Mouse (Mus musculus): ENCODE data around the gene Bcam. TPM values are rescaled to one million over a fixed set of nuclear protein-coding genes. Genes with fewer than 3 reads are reported as not detected.

Gene Bcam
- total RNA-seq, 2 experiments from 2014 or later = 43.2 to 53.2 TPM

DNA sequence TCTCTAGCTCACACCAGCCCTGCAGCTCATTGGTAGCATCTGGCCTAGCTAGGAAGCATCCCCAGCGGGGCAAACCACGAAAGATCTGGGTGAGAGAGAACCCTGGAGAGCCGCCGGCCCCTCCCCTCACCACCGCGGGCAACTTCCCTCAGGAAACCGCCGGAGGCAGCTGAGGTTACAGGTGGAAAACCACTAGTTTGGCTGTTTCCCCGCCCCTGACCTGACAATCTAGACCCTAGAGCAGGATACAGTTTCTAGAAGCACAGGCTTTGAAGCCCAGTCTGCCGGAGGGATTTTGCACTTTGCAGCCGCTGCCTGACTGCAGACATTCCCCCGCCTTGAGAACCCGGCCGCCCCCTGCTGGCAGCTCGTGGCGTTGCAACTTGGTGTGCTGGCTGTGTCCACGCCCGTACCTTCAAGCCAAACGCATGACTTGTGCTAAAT lies 19.1 kb upstream of the Bcam start:
- peak; percentile 97 to 98 for DNase-seq (ENCODE audit: low spot score in 2 of 2)

DNA sequence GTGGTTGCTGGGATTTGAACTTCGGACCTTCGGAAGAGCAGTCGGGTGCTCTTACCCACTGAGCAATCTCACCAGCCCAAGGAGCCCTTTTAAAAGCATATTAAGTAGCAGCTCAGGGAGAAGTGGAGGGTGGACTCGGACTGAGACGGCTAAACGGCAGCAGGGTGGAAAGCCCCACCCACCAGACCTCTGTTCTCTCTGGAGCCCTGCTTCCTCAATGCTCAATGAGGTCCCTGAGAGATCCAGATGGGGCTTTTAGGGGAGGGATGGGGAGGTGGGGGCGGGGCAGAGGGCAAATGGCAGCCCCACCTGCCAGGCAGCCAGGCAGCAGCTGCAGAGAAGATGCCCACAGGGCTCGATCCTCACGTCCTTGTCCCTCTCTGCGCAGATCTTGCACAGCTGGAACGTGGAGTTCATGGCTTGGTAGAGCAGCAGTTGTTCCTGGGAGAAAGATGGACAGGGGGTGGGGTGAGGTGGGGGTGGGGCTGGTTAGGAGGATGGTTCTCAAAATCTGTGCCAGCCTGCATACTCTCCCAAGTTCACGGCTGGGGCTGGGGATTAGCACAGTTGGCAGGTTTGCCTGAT lies 15.2 kb upstream of the Bcam start:
- no peak for DNase-seq (ENCODE audit: low spot score in 2 of 2)

DNA sequence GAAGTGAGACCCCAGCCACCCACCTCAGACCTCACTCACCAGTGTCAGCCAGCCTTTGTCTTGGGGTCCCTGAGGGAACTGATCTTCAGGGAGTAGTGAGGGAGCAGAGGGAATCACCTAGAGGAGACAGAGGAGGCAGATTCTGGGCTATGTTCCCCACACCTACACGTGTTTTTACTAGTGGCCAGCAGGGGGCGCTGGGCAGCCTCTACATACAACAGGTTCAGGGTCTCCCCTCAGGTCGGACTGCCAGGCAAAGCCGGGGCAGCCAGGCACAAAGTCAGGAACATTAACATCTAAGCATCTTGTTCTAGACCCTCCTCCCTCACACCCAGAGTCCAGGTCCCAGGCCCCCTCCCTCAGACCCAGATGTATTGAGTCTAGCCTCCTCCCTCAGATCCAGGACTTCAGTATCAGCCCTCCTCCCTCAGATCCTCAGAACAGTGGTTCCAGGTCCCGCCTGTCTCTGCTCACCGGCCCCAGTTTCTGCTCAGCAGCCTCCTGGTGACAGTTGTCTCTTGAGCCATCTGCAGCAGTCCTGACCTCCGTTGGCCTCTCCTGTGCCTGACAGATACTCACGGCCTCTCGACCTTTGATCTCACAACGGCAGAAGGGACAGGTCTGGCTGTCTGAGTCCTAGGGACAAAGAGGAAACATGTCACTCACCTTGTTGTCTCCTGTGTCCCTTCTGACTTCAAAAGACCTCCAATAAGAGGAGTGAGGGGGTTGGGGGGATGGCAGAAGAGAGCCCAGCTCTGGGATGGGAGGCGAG lies 14.1 kb upstream of the Bcam start:
- no peak for DNase-seq (ENCODE audit: low spot score in 2 of 2)

DNA sequence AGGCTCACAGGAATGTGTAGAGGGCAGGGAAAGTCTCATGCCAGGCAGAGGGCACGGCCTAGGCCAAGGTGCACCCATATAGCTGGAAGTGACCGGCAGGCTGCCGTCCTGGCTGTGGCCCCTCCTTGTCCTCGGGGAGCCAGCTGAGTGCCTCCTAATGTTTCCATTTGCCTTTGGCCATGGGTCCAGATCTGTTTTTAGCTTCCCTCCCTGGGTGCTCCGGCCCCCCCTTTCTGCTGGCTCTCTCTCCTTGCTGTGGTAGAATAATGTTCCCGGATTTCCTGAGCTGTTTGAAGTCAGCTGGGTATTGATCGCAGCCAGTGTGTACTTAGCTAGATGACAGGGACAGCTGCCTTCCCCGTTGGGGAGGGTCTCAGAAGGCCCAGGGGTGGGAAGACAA lies 12.8 kb upstream of the Bcam start:
- no peak for DNase-seq (ENCODE audit: low spot score in 2 of 2)

DNA sequence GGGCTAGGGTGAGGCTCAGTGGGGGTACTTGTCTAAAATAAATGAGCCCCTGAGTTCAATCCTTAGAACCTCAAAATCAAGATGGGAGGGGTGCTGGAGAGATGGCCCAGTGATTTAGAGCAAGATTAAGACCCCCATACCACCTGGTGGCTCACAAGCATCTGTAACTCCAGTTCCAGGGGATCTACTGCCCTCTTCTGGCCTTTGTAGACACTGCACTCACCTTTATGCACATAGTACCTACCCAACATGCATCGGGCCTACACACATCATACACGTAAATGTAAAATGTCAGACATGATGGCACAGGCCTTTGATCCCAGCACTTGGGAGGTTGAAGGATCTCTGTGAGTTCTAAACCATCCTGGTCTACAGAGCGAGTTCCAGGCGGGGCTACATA lies 11.8 kb upstream of the Bcam start:
- DNase-seq (ENCODE audit: low spot score in 2 of 2) = no peak

DNA sequence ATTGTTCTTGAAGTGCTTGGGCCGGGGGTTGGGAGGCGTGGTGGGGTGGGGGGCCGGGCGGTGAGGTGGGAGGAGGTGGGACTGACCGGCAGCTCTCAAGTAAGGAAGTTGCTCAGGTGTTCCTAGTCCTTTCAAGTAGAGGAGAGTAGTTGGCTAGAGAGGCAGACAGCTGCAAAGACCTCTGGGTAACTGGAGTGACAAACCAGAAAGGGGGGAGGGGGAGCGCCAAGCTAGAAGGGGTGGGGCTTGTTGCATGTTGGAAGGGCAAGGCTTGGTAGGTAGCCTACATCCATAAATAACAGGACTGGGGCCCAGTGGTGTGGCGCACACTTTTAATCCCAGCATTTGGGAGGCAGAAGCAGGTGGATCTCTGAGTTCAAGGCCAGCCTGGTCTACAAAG lies 10.9 kb upstream of the Bcam start:
- no peak for DNase-seq (ENCODE audit: low spot score in 2 of 2)

DNA sequence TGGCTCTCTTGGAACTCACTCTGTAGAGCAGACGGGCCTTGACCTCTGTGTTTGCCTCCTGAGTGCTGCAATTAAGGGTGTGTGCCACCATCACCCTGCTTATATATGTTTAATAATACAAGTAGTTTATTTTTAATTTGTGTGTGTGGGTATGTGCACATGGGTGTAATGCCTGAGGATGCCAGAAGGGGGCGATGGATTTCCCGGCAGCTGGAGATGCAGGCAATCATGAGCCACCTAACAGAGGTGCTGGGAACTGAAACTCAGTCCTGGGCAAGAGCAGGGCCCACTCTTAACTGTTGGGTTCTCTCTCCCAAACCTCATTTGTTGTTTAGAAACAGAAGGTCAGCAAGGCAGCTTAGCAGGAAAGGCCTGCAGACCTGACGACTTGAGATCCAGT lies 9.1 kb upstream of the Bcam start:
- DNase-seq (ENCODE audit: low spot score in 2 of 2) = no peak

DNA sequence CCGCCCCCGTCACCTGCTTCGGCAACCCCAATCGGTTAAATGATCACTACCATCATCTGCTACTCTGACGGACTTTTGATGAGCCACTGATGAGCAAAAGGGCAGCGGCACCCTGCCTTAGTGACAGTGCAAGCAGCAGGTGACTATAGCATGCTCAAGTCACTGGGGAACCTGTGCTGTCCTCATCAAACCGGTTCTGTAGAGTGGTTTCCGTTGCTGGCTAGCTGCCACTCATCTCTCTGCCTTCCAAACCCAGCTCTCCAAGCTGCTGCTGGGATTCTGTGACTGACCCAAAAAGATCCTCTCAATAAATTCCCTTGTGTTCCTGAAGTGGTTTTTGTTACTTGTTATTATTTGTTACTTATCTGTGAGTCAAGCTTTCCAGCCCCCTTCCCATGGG lies 7.8 kb upstream of the Bcam start:
- no peak for DNase-seq (ENCODE audit: low spot score in 2 of 2)

DNA sequence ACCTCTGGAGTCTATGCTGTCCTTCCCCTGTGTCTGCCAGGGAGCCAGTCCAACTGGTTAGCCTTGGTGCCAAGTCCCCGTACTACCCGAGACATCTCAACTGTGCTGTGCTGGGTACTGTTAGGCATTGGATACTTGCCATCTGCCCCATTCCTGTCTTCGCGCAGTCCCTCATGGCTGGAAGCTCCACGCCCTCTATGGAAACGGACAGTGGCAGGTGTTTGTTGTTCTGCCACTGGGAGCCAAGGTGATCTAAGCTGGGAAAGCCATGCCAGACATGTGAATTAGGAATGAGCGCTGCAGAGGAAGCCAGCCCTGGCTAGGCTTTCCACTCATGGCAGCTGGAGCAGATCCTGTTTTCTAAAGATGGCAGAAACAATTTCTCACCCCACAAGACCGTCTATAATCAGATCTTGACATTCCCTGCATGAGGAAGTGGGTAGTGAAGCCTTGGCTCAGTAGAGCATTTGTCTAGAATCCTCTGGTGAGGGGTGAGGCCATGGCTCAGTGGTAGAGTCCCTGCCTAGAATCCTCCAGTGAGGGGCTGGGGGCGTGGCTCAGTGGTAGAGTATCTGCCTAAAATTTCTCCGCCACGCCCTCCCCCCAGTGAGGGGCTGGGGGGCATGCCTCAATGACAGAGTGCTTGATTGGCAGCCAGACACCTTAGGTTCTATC lies 6.4 kb upstream of the Bcam start:
- no peak for DNase-seq (ENCODE audit: low spot score in 2 of 2)

DNA sequence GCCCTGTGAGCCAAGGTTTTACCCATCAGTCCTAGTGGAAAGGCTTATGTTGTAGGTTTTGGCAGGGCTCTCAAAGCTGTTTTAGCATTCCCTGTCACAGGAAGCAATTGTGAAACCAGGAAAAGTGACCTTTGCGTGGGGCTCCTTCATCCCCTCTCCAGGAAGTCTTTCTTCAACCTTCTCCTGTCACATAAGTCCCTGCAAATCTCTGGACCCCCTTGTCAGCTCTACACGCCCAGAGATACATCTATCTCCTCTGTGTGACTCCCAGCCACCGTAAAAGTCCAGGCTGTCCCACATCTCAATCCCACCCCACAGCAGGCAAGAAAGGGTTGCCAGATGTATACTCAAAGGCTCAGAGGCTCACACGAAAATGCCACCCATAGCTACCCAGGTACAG lies 866 bp upstream of the Bcam start:
- no peak for DNase-seq (ENCODE audit: low spot score in 2 of 2)

DNA sequence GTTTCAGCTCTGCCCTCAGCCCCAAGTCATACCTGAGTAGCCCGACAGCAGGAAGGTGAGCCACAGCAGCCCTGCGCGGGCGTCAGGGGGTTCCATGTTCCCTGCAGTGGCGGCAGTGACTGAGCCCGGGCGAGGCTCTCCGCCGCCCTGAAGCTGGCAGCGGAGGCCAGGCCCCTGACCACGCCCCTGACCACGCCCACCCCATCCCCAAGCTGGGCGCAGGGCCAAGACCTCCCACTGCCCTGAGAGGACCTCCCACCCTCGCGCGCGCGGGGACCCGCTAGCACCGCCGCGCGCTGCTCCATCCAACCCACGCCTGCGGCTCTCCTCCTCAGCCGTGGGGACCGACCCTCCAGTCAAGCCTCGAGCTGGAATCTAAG lies 451 bp downstream of the Bcam start:
- DNase-seq (ENCODE audit: low spot score in 2 of 2) = peak; percentile 92

DNA sequence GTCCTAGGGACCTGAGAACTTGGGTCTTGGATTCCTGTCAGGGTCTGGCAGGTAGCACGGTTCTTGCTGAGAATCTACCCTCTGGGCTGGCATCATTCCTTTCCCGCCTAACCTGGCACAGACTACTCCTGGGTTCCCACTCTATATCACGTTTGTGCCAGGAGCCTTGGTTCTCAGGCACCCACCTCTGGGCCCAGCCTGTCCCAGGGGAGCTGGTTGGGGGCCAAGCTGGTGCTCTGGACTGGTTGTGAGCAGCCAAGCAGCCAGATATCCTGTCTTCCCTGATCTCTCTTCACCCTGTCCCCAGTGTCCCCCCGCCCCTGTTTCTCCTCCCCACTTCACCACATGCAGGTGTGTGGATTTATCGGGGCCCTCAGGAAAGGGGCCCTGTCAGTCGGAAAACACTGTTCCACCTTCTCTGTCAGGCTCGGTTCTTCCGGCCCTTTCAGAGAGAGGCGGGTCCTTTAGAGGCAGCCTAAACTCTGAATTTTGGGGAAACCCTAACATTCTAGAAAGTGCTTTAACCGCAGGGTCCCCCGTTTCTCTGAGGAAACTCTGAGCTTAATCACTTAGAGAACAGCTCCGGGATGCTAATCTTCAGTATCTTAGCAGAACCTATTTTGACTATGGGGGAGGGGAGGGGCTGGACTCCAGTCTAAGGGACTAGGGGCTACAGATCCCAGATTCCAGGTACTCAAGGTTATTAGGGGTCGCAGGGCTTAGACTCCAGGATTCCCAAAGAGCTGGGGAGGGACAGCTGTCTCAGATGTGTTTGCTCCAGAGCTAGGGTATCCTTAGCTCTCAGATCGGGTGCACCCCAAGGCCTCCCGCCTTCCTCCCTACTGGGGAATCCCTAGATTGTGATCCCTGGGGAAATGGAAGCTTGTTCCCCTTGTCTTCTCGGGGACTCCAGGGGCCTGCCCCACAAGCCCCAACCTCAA lies 1.1 kb downstream of the Bcam start:
- DNase-seq (ENCODE audit: low spot score in 2 of 2) = no peak

DNA sequence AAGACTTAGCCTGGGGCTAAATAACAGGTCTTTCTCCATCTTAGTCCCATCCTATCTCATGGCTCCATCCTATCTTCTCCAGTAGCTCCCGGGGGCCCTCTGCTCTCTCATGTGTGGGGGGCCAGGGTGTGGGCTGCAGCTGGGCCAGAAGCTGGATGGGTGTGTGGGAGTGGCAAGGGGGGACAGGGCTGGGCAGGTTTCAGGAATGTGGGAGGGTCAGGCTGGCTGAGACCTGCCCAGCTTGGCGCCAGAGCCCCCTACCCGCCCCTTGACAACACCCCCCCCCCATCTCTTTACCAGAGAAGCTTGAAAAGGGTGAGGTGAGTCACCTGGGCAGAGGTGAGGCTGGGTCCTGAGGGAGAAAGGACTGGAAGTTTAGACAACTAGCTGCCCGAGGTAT lies 1.8 kb downstream of the Bcam start:
- DNase-seq (ENCODE audit: low spot score in 2 of 2) = no peak

DNA sequence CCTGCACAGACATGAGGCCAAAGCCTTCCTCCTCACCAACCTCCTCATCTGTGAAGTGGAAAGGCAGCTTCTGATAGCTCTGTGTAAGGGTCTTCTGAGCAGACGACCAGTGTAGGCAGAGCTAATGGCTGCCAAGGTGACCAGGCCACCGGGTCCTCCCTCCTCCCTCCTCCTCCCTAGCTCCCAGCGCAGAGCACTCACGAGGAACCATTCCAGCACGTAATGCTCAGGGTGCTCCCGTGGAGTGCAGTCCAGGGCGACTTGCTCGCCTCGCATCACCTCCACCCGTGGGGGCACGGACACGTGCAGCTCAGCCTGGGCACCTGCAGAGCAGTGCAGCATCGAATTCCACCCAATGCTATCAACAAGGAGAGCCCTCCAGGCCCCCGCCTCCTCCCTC lies 2.6 kb downstream of the Bcam start:
- no peak for DNase-seq (ENCODE audit: low spot score in 2 of 2)

DNA sequence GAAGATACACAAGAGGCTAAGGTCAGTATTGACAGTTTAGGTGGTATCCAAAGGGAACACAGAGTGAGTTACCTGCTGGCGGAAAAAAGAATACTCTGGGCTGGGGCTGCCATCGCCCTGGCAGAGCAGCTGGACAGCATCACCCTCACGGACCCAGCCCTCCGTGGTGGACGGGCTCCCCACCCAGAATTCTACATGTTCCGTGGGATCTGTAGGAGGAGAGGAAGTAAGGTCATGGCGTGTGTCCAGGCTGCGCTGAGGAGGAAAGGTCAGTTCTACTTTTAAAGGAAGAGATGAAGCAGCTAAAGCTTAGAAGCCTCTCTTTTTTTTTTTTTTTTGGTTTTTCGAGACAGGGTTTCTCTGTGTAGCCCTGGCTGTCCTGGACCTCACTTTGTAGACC lies 6.2 kb downstream of the Bcam start:
- DNase-seq (ENCODE audit: low spot score in 2 of 2) = no peak

DNA sequence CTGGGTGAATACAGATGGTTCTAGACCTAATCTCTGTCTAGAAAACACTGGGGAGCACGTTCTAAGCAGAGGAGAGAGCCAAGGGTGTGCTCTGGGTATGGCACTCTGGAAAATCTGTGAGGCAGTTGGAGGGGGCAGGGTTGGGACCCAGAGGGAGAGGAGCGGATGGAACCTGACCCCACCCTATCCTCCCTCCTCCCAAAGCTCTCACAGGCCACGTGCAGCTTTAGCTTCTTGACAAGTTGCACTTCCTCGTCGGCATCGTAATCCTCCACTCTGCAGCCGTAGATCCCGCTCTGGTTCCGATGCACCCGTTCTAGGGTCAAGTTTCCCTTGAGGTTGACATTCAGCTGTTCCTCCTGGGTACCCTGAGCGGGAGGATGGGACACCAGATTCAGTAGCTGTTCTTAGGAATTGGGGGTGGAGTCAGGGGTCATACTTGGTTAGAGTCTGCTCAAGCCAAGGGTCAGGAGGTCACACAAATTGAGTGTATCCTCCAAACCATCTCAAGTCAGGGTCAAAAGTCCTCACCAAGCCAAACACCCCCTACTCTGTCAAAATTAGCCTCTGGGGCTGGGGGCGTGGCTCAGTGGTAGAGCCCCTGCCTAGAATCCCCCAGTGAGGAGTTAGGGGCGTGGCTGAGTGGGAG lies 6.9 kb downstream of the Bcam start:
- no peak for DNase-seq (ENCODE audit: low spot score in 2 of 2)

DNA sequence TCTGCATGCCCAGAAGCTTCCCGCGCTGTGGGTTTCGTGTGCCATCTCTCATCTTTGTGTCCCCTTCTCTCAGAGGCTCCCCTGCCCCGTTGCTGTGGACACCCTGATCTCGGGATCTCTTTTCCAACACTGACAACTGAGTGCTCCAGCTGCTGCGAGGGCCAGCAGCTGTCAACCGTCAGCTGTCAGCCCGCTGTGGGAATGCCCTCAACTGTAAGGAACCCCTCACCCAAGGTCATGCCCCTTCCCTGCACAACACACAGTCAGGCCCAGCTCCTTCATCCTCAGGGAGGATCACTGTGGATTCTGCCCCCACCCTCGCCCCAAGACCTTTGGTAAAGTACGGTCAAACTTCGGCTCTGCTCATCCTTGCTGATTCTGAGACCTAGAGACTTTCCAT lies 8.5 kb downstream of the Bcam start:
- DNase-seq (ENCODE audit: low spot score in 2 of 2) = no peak

DNA sequence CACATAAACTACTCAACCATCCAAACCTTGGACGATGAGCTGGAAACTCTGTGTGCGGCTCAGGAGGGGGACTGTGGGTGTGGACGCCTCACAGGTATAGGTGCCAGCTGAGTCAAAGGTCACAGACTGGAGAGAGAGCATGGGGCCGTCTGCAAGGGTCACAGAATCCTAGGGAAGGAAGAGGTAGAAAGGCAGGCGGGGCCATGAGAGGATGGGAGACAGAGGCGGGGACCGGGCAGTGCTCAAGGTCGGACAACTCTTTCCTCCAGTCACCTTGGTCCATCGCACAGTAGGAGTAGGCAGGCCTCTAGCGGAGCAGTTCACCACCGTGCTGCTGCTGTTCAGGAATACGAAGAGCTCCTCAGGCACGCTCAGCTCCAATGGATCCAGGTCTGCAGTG lies 10.8 kb downstream of the Bcam start:
- DNase-seq (ENCODE audit: low spot score in 2 of 2) = no peak

DNA sequence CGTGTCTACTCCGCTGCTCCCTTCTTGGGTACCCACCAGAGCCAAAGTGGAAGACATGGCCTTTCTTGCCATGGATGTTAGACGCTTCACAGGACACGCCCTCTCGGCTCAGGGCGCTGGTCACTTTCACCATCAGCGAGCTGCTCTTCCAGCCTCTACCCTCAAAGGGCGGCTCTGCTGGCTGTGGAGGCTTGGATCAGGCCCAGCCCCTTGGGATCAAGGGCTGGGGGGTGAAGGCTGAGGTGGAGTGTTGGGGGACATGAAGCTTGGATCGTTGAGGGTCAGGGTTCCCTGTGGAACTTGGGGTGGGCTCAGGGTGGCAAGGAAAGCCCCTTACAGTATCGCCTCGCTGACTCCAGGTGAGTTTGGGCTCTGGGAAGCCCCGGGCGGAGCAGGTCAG lies 12.2 kb downstream of the Bcam start:
- DNase-seq (ENCODE audit: low spot score in 2 of 2) = no peak

DNA sequence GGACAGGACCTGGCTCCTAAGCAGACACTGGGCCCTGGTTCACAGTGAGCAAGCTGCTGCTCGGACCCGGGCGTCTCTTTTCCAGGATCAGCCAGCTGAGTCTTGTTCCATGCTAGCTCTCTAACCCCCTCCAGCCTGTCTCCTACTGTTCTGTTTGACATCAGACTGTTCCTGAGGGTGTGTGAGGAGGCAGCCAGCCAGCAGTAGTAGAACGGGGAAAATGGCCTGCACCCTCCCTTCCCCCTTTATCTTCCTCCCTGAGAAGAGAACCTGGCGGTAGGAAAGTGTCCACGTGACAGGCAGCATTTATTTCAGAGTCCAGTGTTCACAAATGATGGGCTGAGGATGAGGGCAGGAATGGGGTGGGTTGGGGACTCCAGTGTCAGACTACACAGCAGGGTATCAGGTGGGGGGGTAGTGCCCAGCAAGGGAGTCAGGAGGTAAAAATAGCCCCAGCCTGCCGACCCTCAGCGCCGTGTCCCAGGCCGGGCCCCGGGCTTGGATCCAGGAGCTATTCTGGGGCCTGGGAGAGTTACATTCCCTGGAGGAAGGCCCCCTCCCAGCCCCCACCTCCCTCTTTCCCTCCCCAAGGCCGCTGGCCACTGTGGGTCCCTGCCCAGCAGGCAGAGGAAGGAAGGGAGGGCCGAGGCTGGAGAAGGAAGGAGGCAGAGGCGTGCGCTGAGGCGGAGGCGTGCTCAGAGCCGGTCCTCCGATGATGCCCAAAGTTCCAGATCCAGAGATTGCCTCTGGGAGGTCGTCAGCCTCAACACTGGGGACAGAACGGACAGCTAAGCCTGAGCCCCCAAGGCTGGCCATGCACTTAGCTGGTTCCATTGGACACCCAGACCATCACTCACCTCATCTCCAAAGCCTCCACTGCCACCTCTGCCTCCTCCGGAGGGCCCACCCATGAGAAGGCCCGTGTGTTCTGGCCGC lies 14.7 kb downstream of the Bcam start:
- peak; percentile 34 to 41 for DNase-seq (ENCODE audit: low spot score in 2 of 2)
